Mouse (Mus musculus) 416B (cell line): ENCODE results near the gene Btd.

Experiments used
- DNase-seq: peaks from one replicate; pipeline ENCODE4 v3.0.0; 2011; ENCODE audit warnings: low read depth

Gene Btd

GRCm38 (mm10) chr14:31700376-31700775, 59.5 kb downstream of the Btd start:
- DNase-seq = peak; percentile 29

- DNase-seq = no peak
These were observed 68.5 kb downstream of the Btd start for GRCm38 (mm10) chr14:31709343-31709742.

- no peak for DNase-seq
These were observed 74.8 kb downstream of the Btd start for GRCm38 (mm10) chr14:31715669-31716068.

- no peak for DNase-seq
These were observed 76.5 kb downstream of the Btd start for GRCm38 (mm10) chr14:31717360-31717759.
